Mouse (Mus musculus): Measurements from ENCODE around the gene Olfr1312. TPM values are rescaled to one million over a fixed set of nuclear protein-coding genes. Genes with fewer than 3 reads are reported as not detected.

Gene Olfr1312
- polyA plus RNA-seq, 1 experiment, result not detected

DNA sequence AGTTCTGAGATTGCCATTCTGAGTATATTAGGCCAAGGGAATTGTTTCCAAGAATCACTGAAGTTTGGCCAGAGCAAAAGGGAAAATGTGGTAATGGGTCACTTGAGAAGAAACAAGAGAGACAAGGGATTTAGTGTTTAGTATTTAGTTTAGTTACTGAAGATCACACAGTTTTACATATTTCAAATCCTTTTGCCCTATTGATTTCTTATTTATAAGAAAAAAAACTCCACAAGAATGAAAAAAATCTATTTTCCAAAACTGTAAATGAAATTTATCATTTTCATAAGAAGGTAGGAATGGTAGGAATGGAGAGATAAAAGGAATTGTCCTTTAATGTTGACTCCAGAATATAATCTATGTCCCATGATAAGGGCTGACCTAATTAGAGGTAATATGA, 37.4 kb downstream of the Olfr1312 start, which contains the start of gene Olfr1310:
Olfr1310 (minus strand) TSS at position 101 of the 400 bp plus-strand sequence.
- Histone ChIP-seq H3K4me3 (no peak within 1 kb of the TSS), H3K4me2 (ENCODE audit: low read depth) (no peak within 1 kb of the TSS), H3K36me3 (ENCODE audit: control insufficient read depth, insufficient read depth) (no peaks in the 10 kb centered on the region), H3ac (ENCODE audit: control insufficient read depth, insufficient read length) (no peak within 1 kb of the TSS), H3K27me3 (ENCODE audit: control insufficient read depth, insufficient read depth, insufficient read length) (no peaks in the 10 kb centered on the region), H3K79me2 (ENCODE audit: control insufficient read depth, insufficient read depth) (no peaks in the 10 kb centered on the region)
- TF ChIP-seq MAX (IDR thresholded peaks at IDR 0.05; ENCODE audit: low read depth) (no peak), TCF12 (IDR thresholded peaks at IDR 0.05; ENCODE audit: insufficient read depth, poor library complexity, severe bottlenecking) (no peak), E2F4 (IDR thresholded peaks at IDR 0.05; ENCODE audit: insufficient read depth) (no peak), REST (IDR thresholded peaks at IDR 0.05; ENCODE audit: insufficient read depth, insufficient read length) (no peak), USF1 (IDR thresholded peaks at IDR 0.05; ENCODE audit: low read depth) (no peak), TCF3 (IDR thresholded peaks at IDR 0.05; ENCODE audit: insufficient read length, low read depth) (no peak), MYOG (IDR thresholded peaks at IDR 0.05; ENCODE audit: control insufficient read depth in 1 of 3, insufficient read depth in 1 of 3, insufficient read length in 2 of 3, low read depth in 2 of 3) (no peak), SRF (IDR thresholded peaks at IDR 0.05; ENCODE audit: control insufficient read depth, insufficient read length, low read depth) (no peak), MYOD1 (IDR thresholded peaks at IDR 0.05; ENCODE audit: control insufficient read depth in 1 of 3, insufficient read length in 2 of 3, low read depth in 2 of 3) (no peak), POLR2AphosphoS2 (IDR thresholded peaks at IDR 0.05; ENCODE audit: insufficient read length, low read depth) (no peak), CEBPB (IDR thresholded peaks at IDR 0.05; ENCODE audit: insufficient read depth, poor library complexity, severe bottlenecking) (no peak), POLR2A (IDR thresholded peaks at IDR 0.05; ENCODE audit: insufficient read length, low read depth) (no peak)

- no peaks in the 10 kb centered on the region for H3K36me3 ChIP-seq (ENCODE audit: control insufficient read depth, insufficient read depth)
- no peak within 1 kb of the TSS for H3K4me3 ChIP-seq
- no peak for TF ChIP-seq TCF3 (IDR thresholded peaks at IDR 0.05; ENCODE audit: insufficient read length, low read depth)
- no peak for TF ChIP-seq E2F4 (IDR thresholded peaks at IDR 0.05; ENCODE audit: insufficient read depth)
- TF ChIP-seq CEBPB (IDR thresholded peaks at IDR 0.05; ENCODE audit: insufficient read depth, poor library complexity, severe bottlenecking), result no peak
- no peak for TF ChIP-seq POLR2A (IDR thresholded peaks at IDR 0.05; ENCODE audit: insufficient read length, low read depth)
- no peak for TF ChIP-seq SRF (IDR thresholded peaks at IDR 0.05; ENCODE audit: control insufficient read depth, insufficient read length, low read depth)
- TF ChIP-seq MYOD1 (IDR thresholded peaks at IDR 0.05; ENCODE audit: control insufficient read depth in 1 of 3, insufficient read length in 2 of 3, low read depth in 2 of 3), result no peak
- TF ChIP-seq USF1 (IDR thresholded peaks at IDR 0.05; ENCODE audit: low read depth), result no peak
- no peak for TF ChIP-seq MAX (IDR thresholded peaks at IDR 0.05; ENCODE audit: low read depth)
- TF ChIP-seq REST (IDR thresholded peaks at IDR 0.05; ENCODE audit: insufficient read depth, insufficient read length), result no peak
- TF ChIP-seq TCF12 (IDR thresholded peaks at IDR 0.05; ENCODE audit: insufficient read depth, poor library complexity, severe bottlenecking), result no peak
- TF ChIP-seq POLR2AphosphoS2 (IDR thresholded peaks at IDR 0.05; ENCODE audit: insufficient read length, low read depth), result no peak
- TF ChIP-seq MYOG (IDR thresholded peaks at IDR 0.05; ENCODE audit: control insufficient read depth in 1 of 3, insufficient read depth in 1 of 3, insufficient read length in 2 of 3, low read depth in 2 of 3), result no peak
- no peaks in the 10 kb centered on the region for H3K27me3 ChIP-seq (ENCODE audit: control insufficient read depth, insufficient read depth, insufficient read length)
- H3K79me2 ChIP-seq (ENCODE audit: control insufficient read depth, insufficient read depth), result no peaks in the 10 kb centered on the region
- no peak within 1 kb of the TSS for H3ac ChIP-seq (ENCODE audit: control insufficient read depth, insufficient read length)
- H3K4me2 ChIP-seq (ENCODE audit: low read depth), result no peak within 1 kb of the TSS
These were observed 59.9 kb downstream of the Olfr1312 start, which contains the start of gene Olfr1309 for GRCm38 (mm10) chr2:111990181-111990580. Olfr1309 (minus strand) TSS chr2:111990281.

Other genes starting within 250 kb of the Olfr1312 start
- gene Olfr1303, start 229.9 kb downstream of the Olfr1312 start, polyA plus RNA-seq (2012; fragmentation: generic; extraction: Trizol), result not detected
- gene Olfr1305, start 173.1 kb downstream of the Olfr1312 start, polyA plus RNA-seq (2012; fragmentation: generic; extraction: Trizol), result not detected
- gene Olfr1306, start 134.0 kb downstream of the Olfr1312 start, polyA plus RNA-seq (2012; fragmentation: generic; extraction: Trizol), result not detected
- gene Olfr1307, start 100.8 kb downstream of the Olfr1312 start, polyA plus RNA-seq (2012; fragmentation: generic; extraction: Trizol), result not detected
- not detected for gene Olfr1308, start 85.3 kb downstream of the Olfr1312 start, polyA plus RNA-seq (2012; fragmentation: generic; extraction: Trizol)
- gene Olfr1309, start 60.0 kb downstream of the Olfr1312 start, polyA plus RNA-seq (2012; fragmentation: generic; extraction: Trizol), result not detected
- not detected for gene Olfr1310, start 37.5 kb downstream of the Olfr1312 start, polyA plus RNA-seq (2012; fragmentation: generic; extraction: Trizol)
- not detected for gene Olfr1311, start 25.8 kb downstream of the Olfr1312 start, polyA plus RNA-seq (2012; fragmentation: generic; extraction: Trizol)
- not detected for gene Olfr1313, start 27.6 kb upstream of the Olfr1312 start, polyA plus RNA-seq (2012; fragmentation: generic; extraction: Trizol)
- not detected for gene Olfr1314, start 46.5 kb upstream of the Olfr1312 start, polyA plus RNA-seq (2012; fragmentation: generic; extraction: Trizol)
- gene Olfr1315-ps1, start 65.2 kb upstream of the Olfr1312 start, polyA plus RNA-seq (2012; fragmentation: generic; extraction: Trizol), result not detected
- gene Olfr1316, start 84.7 kb upstream of the Olfr1312 start, polyA plus RNA-seq (2012; fragmentation: generic; extraction: Trizol), result not detected
- gene Olfr1317, start 90.1 kb upstream of the Olfr1312 start, polyA plus RNA-seq (2012; fragmentation: generic; extraction: Trizol), result not detected
- not detected for gene Olfr1318, start 104.0 kb upstream of the Olfr1312 start, polyA plus RNA-seq (2012; fragmentation: generic; extraction: Trizol)
- gene Lpcat4, start 189.2 kb upstream of the Olfr1312 start, polyA plus RNA-seq (2012; fragmentation: generic; extraction: Trizol), result 32.8 TPM
- gene Nutm1, start 209.1 kb upstream of the Olfr1312 start, polyA plus RNA-seq (2012; fragmentation: generic; extraction: Trizol), result not detected
- gene Nop10, start 211.7 kb upstream of the Olfr1312 start, polyA plus RNA-seq (2012; fragmentation: generic; extraction: Trizol), result 129 TPM
- 7.0 TPM for gene Slc12a6, start 215.6 kb upstream of the Olfr1312 start, polyA plus RNA-seq (2012; fragmentation: generic; extraction: Trizol)
- not detected for gene Gm21985, start 216.1 kb upstream of the Olfr1312 start, polyA plus RNA-seq (2012; fragmentation: generic; extraction: Trizol)

Measured in myocyte (in vitro differentiated cells).